Mouse (Mus musculus) MN1 (cell line): ENCODE results near the gene Bicd2.
"Not testable (repeated sequence)": the region's sequence is repeated elsewhere in the genome, so short reads cannot be mapped to it uniquely, and the experiment has no call there.

Experiments used
- DNase-seq: peaks from one replicate; pipeline ENCODE4 v3.0.0-alpha.2; 2016; ENCODE audit warnings: low spot score

Gene Bicd2

DNA sequence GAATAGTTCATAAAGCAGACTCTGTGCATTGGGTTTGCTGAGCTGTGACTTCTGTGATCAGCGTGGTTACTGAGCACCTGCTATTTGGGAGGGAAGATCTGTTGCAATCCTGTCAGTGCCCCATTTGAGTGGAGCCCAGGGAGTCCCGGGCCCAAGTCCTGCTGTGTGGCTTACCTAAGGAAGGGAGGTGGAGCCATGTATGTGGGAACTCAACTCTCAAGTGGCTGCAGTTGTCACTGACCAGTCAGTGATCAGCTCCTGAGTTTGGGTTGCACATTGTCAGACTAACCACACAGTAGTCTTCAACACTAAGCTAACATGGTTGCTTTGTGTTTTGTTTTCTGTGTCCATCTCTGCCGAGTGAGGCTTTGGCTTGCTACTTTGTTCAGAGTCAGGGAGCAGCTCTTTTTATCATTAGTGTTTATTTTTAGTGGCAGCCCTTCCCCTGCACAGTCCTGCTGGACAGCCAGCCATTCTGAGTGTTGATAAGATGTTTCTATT is 19.6 kb downstream of the Bicd2 start:
- no peak for DNase-seq

DNA sequence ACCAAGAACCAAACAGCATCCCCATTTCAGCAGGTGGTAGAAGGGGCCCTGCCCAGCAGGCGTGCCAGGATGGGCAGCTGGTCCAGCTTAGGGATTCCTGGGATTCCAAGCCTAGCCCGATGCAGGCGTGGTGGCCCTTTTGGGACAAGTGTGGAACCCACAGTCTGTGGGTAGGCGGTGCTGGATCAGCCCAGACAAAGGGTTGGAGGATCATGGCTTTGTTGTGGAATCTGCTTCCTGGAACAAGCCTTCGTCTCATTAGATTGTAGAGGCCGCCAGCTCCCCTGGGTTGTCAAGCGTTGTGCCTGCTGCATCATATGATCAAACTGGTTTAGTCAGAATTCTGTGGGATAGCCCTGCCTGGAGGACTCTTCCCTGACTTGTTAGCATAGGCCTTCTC is 21.0 kb downstream of the Bicd2 start:
- DNase-seq = no peak

DNA sequence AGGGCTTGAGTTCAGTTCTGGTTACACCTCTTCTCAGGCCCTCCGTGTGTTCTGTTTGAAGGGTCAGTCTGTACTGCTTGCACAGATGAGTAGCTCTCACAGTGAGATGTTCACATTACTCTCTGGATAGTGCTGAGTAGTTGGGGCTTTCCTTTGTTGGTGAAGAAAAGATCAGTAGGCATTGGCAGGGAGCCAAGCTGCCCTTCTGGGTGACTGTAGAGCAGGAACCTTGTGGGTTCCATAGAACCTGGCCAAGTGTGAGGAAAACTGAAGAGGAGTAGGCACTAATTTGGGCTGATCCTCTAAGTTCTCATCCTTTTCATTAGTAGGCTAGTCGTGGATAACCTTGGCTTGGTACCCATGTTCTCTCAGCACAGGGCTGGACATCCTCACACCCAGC is 21.4 kb downstream of the Bicd2 start:
- DNase-seq = no peak

DNA sequence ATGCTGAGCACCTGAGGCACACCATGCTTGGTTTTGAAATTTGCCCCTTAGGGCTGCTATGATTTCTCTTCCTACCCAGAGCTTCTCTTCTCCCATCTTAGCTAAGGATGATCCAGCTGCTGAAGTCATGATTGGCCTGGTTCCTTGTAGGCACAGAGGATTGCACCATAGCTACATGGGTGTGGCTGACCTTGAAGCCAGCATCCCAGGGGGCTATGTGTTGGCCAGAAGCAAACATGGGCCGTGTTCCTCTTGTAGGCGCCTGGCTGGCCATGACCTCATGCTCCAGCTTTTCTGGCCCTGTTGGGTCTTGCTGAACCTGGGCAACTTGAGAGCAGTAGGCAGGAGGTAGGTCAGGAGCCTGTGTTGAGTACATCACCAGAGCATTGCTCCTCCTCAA is 23.3 kb downstream of the Bicd2 start:
- peak; percentile 69 for DNase-seq

DNA sequence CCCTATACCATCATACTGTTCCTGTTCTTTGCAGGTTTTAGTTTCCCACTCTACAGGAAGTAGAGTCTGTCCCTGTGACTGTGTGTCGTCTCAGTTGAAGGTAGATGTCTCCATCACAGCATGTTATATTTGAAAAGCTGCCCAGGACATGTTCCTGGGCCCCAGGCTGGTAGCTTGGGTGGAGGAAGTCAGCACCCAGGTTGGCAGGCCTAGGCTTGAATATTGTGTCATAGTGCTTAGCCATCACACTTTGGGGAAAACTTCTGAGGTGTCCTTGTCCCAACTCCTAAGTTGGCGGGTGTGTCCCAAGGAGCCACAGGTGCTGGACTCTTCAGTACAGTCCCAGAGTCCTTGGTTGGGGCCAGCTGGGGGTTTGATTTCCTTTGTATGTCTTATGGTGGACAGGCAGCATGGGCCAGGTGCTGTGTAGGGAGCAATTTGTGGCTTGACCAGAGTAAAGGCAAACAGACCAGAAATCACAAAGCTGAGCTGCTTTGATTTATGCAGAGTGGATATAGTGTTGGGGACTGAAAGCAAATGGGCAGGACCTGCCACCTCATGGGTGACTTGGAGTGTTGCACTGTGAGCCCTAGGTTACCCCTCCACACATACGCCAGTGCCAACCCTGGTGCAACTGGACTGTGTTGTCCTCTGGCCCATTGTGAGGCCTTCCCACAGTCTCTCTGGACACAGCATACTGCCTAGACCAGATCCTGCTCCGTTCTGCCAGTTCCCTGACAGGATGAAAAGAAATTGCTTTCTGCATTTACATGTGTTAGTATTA is 26.5 kb downstream of the Bicd2 start:
- DNase-seq = no peak

DNA sequence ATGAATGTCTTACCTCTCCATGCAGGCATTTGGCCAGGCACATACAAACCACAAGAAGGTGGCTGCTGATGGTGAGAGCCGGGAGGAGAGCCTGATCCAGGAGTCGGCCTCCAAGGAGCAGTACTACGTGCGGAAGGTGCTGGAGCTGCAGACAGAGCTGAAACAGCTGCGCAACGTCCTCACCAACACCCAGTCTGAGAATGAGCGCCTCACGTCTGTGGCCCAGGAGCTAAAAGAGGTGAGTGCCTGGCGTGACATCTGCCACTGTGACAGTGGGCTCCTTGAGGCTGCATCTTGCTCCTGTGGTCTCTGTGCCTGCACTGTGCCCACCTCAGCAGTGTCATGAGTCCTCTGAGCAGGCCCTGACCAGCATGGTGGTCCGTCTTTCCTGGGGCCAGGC is 28.0 kb downstream of the Bicd2 start:
- no peak for DNase-seq

DNA sequence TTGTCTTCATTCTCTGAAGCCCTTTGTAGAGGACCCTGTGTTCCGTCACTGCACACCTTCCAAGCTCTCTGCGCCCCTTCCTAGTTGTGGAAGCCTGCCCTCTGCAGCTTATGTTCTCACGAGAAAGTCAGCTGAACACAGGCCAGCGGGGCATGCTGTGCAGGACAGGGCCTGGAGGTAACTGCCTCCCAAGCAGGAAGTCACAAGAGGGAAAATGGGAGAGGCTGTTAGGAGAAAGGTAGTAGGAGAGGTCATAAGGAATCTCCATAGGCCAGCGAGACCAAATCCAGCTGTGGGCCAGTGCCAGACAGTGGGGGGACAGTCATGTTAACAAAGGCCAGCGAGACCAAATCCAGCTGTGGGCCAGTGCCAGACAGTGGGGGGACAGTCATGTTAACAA is 28.8 kb downstream of the Bicd2 start:
- not testable (repeated sequence) for DNase-seq

DNA sequence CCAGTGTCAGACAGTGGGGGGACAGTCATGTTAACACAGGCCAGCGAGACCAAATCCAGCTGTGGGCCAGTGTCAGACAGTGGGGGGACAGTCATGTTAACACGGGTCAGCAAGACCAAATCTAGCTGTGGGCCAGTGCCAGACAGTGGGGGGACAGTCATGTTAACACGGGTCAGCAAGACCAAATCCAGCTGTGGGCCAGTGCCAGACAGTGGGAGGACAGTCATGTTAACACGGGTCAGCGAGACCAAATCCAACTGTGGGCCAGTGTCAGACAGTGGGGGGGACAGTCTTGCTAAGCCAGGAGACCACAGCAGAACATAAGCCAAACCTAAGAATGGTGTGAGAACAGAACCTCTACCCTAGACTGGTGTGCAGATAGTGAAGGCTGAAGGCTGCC is 29.5 kb downstream of the Bicd2 start:
- DNase-seq = not testable (repeated sequence)

DNA sequence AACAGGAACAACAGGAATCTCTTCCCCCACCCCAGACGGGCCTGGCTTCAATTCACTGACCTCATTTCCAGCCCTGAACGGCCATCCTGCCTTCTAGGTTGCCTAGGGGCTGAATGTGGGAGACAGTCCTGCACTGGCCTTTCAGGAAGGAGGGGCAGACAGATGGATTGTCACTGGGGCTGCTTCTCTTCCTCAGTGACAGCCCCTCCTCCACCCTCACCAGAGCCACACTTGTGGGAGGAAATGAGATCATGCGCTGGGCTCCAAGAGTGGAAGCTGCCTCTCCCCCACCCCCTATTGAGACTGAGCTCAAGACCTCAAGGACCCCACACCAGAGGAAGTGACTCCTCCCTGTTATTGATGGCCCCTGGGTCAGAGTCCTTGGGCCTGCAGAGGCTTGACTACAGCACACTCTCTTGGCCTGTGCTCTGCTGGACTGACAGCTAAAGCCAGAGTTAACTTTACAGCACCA is 30.1 kb downstream of the Bicd2 start:
- DNase-seq = peak; percentile 49

DNA sequence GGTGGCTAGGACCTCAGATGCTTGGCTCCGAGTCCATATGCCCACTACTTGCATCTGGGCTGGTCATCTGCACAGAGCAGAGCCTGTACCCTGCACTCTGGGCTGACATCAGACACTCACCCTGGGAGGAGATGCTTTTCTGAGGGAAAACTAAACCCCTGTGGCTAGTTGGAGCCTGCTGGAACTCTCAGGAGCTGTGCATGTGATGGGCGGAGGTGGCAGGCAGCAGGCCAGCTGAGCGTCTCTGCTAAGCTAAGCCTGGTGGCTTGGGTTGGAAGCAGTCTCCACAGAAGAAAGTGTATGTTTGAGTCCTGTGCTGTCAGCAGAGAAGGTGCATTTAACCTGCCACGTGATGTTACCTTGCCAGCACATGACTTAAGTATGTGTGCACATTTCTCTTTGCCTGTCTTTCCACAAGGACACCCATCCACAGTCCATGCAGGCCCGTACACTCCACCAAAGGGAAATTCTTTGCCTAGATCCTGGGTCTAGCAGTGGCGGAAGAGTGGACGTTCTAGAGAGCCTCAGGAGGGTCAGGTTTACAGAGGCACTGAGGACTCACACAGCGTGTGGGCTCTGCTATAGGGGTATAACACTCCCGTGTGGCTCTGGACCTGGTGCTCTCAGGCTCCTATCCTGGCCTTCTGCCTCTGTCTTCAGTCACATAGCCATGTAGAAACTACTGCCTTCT is 31.1 kb downstream of the Bicd2 start:
- DNase-seq = peak; percentile 18

DNA sequence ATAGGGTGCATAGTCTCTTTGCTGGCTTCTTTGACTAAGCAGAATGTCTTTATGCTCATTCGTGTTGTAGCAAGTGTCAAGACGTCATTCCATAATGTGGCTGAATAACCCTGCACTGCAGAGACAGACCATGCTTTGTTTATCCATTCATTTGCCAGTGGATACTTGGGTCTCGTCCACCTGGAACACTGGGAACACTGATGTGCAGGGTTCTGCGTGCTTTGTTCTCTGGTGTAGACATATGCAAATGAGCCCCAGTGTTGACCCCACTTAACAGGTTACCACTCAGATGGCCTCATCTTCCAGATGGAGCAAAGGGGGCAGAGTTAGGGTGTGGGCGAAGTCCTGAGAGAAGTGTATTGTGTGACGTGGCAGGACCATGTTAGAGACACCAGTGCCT is 32.9 kb downstream of the Bicd2 start:
- DNase-seq = no peak

DNA sequence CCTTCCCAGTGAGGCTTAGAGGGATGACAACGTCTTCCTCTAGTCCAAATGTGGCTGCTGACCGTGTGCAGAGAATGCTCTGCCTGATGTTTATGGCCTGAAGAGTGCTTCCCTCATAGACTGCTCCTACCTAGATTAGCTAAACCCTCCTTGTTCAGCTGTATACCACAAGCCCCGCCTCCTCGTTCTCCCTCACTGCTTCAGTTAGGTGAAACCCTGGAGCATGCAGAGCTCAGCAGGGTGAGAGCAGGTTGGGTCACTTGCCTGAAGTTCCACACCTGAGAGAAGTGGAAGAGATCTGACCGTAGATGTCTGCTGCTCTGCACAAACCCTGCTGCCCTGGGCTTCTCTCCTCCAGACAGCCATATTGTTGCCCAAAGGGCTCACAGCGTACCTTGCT is 33.3 kb downstream of the Bicd2 start:
- DNase-seq = no peak

DNA sequence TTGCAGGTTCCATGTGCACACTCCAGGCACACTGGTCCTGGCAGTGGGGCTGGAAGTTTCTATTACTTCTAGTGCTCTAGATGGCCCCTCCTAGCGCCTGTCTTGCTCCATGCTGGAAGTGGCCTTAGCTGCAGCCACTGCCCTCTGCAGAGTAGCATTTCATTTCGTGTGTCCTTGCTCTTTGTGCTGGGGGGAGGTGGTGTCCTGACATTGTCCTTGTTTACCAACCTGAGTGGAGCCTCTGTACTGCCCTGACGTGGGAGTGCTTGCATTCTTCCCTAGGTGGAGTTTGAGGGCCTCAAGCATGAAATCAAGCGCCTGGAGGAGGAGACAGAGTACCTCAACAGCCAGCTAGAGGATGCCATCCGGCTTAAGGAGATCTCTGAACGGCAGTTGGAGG is 36.2 kb downstream of the Bicd2 start:
- no peak for DNase-seq

DNA sequence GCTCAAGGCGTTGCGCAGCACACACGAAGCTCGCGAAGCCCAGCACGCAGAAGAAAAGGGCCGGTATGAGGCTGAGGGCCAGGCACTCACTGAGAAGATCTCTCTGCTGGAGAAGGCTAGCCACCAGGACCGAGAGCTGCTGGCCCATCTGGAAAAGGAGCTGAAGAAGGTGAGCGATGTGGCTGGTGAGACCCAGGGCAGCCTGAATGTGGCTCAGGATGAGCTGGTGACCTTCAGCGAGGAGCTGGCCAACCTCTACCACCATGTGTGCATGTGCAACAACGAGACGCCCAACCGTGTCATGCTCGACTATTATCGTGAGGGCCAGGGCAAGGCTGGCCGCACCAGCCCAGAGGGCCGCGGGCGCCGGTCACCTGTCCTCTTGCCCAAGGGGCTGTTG is 37.9 kb downstream of the Bicd2 start:
- DNase-seq = no peak

DNA sequence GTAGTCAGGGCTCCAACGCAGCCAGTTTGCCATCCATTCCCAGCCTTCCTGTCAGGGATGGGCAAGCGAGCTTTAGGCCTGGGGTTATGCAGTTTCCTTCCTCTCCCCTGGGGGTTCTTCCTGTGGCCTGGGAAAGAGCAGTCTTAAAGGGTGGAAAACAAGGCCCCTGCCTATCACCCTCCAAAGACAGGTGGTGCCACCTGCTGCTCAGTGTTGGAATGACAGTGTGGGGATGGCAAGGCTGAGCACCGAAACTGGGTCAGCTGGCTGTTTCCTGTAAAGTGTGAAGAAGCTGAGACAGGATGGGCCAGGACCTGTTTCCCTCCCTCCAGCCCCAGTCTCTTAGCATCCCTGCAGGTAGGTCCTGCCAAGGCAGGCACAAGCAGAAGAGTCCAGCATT is 39.8 kb downstream of the Bicd2 start:
- peak; percentile 86 for DNase-seq

DNA sequence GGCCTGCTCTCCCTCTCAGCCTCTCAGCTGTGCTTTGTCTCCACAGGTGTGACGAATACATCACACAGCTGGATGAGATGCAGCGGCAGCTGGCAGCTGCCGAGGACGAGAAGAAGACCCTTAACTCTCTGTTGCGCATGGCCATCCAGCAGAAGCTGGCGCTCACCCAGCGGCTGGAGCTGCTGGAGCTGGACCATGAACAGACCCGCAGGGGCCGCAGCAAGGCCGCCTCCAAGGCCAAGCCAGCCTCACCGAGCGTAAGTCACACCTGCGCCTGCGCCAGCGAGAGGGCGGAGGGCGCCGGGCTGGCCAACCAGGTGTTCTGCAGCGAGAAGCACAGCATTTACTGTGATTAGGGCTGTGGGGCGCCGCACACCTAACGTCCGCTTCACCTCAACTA is 41.6 kb downstream of the Bicd2 start:
- DNase-seq = no peak

DNA sequence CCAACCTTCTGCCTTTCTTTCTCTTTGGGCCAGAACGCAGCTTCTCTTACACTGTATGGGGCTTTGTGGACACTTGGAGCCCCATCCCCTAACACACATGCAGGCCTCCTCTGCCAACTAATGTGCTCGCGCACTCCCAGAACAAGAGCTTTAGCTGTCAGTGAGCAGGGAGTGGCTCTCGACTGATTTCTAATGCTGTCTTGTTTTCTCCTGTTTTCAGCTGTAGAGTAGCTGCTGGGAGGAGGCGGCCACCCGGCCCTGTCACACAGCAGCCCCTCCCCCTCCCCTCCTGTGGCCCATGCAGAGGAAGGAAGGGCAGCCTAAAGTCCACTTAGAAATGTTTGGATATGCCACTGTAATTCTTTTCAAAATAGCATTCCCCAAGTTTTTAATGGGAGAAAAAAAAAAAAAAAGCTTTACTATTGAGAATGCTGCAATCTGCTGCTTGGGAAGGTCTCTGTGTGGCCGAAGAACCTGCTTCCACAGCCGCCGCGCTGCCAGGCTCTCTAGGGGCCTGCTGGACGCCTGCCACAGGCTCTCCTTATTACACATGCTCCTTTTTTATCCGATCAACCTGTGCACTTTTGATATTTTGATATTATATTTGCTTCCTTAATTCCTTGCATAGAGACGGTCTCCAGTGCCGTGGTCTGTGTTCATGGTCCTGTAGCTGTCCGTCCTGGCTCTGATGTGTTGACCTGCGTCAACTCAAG is 43.5 kb downstream of the Bicd2 start:
- no peak for DNase-seq

DNA sequence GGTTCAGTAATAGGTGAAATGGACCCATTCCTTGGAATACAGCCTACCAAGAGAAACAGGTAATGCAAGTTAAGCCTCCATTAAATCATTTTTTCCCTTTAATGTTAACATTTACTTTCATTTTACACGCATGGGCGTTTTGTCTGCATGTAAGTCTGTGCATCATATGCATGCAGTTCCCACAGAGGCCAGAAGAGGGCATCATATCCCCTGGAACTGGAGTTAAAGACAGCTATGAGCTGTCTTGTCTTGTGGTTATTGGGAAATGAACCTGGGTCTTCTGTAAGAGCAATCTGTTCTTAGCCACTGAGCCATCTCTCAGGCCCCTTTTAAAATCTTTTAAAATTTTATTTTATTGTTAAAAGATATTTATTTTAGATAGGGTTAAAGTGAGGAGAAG is 50.0 kb downstream of the Bicd2 start:
- peak; percentile 12 for DNase-seq

DNA sequence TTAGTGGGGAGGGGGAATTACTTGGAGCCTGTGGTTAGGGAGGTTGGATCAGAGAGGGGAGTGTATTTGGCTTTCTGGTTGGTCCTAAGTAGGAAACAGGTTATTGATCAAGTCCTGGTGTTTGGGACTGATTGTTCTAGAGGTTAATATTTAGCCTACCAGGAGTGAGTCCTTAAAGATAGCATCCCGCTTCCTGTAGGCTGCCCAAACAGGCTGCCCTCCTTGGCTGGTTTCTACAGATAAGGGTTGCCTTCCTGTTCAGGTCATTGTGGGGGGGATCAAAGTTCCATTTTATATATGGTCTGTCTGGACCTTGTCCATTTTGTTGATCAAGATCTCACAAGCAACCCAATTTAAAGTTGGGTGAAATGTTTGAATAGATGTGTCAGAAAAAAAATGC is 52.2 kb downstream of the Bicd2 start:
- DNase-seq = no peak

DNA sequence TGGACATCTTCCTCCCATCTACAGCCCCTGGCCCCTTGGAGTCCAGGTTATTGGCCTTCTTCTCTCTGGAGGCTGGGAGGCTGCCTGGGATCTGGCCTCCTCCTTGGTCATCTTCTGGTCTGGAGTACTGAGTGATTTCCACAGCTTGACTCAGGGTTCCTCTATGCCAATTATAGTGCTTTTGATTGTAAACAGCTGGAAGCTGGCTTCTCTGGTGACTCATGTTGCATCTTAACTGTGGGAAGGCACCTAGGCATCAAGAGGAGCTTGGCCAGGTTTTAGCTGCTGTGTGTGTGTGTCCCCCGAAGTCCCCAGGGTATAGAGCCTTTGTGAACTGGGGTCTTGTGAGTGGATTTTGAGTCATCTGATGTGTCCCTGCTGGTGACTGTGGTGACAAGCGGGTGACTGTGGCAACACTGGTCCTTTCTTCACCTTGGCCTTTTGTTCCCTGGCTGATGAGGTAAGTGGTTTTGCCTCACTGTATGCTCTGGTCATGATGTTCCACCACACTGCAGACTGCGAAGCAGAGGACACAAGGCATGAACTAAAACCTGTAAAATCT is 53.6 kb downstream of the Bicd2 start:
- no peak for DNase-seq

DNA sequence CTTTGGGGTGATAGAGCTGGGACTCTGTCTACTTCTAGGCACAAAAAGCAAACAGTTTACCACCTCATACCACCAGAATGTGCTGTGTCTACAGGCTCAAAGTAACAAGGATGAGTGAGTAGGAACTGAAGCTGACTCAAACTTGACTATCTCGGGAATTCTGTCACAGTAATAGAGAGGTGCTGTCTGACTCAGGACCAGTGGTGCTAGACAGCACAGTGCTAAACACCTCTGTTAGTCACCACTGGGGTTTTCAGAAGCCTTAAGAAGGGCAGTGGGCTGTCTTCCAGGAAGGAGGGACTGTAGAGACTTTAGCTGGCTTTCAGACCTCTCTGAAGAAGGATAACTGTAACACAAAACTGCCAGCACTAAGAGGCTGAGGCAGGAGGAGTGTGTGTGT is 55.4 kb downstream of the Bicd2 start:
- no peak for DNase-seq

DNA sequence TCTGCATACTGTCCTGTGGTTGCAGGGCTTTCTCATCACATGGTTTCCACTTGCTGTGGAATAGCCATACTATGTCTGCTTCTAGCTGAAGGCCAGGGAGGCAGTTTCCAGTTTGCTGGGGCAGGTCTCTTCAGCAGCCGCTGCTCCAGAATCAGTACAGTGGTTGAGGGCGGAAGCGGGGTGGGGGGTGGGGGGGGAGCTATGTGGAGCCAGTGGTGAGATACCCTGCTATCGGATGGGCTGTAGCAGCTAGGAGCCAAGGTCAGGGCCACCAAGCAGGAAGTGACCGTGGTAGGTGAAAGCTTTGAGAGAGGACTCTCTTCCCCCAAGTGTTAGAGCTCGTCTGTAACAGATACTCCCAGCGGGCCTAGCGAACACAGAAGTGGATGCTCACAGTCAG is 56.8 kb downstream of the Bicd2 start:
- no peak for DNase-seq

DNA sequence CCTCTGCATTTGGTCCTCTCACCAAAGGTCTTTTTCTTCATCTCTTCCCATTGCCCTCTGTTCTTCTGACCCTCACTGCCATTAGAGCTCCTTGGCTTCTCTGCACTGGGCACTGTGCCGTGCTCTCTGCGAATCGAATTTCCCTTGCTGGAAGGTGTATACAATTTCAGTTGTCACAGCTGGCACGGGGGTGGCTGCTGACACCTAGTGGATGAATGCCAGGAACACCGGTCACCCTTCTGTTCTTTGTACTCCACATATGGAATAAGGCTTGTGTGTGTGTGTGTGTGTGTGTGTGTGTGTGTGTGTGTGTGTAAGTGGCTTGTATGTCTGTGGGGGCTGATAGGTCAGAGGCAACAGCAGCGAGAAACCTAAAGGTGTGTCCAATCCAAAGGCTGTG is 58.8 kb downstream of the Bicd2 start:
- DNase-seq = peak; percentile 20
